Mouse (Mus musculus): ENCODE data around the gene Dirc2. TPM values are rescaled to one million over a fixed set of nuclear protein-coding genes. Genes with fewer than 3 reads are reported as not detected.

Gene Dirc2
- polyA plus RNA-seq (2016; fragmentation: Nextera tagmentation; extraction: Ambion mirVana) = 24.8 and 25.9 TPM in 2 replicates

DNA sequence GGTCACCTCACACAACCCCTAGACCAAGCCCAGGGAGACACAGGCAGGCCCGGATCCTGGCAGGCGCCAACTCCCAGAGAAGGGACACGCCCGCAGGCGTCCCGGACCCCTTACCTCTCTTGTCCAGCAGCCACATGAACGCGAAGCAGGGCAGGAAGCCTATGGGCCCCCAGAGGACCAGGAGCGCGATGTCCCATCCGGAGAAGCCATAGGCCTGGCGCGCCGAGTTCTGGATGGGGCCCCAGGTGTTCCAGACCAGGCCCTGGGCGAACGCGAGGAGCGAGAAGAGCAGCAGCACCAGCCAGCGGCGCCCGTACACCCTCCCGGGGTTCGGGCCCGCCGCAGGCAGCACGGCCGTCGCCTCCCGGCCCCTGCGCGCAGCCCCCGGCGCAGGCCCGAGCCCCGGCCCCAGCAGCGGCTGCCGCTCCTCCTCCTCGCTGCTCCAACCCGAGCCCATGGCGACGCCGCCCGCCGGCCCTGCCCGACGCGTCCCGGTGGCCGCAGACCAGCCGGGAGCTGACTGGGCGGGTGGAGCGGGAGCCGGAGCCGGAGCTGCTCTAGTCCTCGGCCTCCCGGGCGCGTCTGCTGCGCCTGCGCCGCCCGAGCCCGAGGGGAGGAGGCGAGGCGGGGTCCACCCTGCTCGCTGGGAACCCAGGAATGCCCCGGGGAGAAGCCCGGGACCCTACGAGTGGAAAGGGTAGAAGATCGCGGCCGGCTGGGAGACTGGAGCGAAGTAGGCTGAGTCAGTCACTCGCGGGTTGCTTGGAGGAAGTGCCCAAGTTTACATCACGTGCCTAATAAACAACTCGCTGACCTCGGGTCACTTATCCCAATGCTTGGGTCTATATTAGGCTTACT is at the start of gene Dirc2:
TSS of gene Dirc2 (minus strand) at position 572 of the 858 bp plus-strand sequence.
- Histone ChIP-seq H3K27me3 (no peaks in the 10 kb centered on the region), H3K9me3 (no peaks in the 10 kb centered on the region), H3K36me3 (no peaks in the 10 kb centered on the region), H3K4me3 (peak within 1 kb of the TSS; percentile 89), H3K4me1 (peaks cover 26% of the 10 kb centered on the region), H3K9ac (peak within 1 kb of the TSS; percentile 97), H3K4me2 (replicated peaks) (peak within 1 kb of the TSS; percentile 91), H3K27ac (peak within 1 kb of the TSS; percentile 72)
- peak; percentile 84 for ATAC-seq (ENCODE audit: insufficient number of reproducible peaks, insufficient read depth, low FRiP score, low TSS enrichment)
- WGBS = under 1% methylated on average over 78 of the region's 78 CpGs

- no peaks in the 10 kb centered on the region for H3K9me3 ChIP-seq
- H3K27ac ChIP-seq = no peak overlapping the region
- ATAC-seq (ENCODE audit: insufficient number of reproducible peaks, insufficient read depth, low FRiP score, low TSS enrichment) = 0 out of 2 replicates have a peak, but pooled peaks have one; percentile 64
- H3K27me3 ChIP-seq = no peaks in the 10 kb centered on the region
- no peaks in the 10 kb centered on the region for H3K4me1 ChIP-seq
- H3K9ac ChIP-seq = no peak overlapping the region
- H3K4me3 ChIP-seq = no peak overlapping the region
- WGBS = 41% methylated on average over 13 of the region's 13 CpGs
- no peak overlapping the region for H3K4me2 ChIP-seq (replicated peaks)
- H3K36me3 ChIP-seq = peaks cover 16% of the 10 kb centered on the region
Measured at GRCm38 (mm10) chr16:35817255-35818089, 48.3 kb upstream of the Dirc2 start.

DNA sequence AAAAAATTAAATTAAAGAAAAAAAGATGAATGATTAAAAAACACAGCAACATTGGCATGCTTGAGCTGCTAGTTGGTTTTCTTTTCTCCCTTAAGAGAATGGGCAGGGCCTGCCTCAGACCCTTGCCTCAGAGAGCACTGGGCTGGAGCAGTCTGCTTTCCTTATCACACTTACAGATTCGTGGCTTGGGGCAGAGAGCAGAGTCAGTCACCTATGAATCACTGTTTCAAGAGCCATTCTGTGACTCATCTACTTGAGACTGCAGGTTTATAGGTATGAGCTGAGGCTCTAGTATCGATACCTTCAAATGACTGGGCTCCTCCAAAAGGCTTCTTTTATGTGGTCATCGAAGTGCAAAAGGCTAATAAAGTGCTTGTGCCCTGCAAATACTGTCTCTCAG is 44.0 kb upstream of the Dirc2 start:
- WGBS = 86% methylated on average over 3 of the region's 3 CpGs
- H3K9ac ChIP-seq = no peak overlapping the region
- ATAC-seq (ENCODE audit: insufficient number of reproducible peaks, insufficient read depth, low FRiP score, low TSS enrichment) = no peak
- H3K4me2 ChIP-seq (replicated peaks) = no peak overlapping the region
- no peaks in the 10 kb centered on the region for H3K9me3 ChIP-seq
- no peak overlapping the region for H3K27ac ChIP-seq
- H3K4me3 ChIP-seq = no peak overlapping the region
- H3K36me3 ChIP-seq = no peaks in the 10 kb centered on the region; the same call in 1 of the 2 replicates
- H3K4me1 ChIP-seq = no peaks in the 10 kb centered on the region
- no peaks in the 10 kb centered on the region for H3K27me3 ChIP-seq

GRCm38 (mm10) chr16:35808838-35809237 is 39.7 kb upstream of the Dirc2 start:
- 94% methylated on average over 2 of the region's 2 CpGs for WGBS
- no peak overlapping the region for H3K4me3 ChIP-seq
- no peak overlapping the region for H3K27ac ChIP-seq
- H3K9ac ChIP-seq = no peak overlapping the region
- H3K9me3 ChIP-seq = no peaks in the 10 kb centered on the region
- no peak for ATAC-seq (ENCODE audit: insufficient number of reproducible peaks, insufficient read depth, low FRiP score, low TSS enrichment)
- H3K4me1 ChIP-seq = no peaks in the 10 kb centered on the region
- H3K27me3 ChIP-seq = no peaks in the 10 kb centered on the region
- H3K4me2 ChIP-seq (replicated peaks) = no peak overlapping the region
- no peaks in the 10 kb centered on the region for H3K36me3 ChIP-seq

DNA sequence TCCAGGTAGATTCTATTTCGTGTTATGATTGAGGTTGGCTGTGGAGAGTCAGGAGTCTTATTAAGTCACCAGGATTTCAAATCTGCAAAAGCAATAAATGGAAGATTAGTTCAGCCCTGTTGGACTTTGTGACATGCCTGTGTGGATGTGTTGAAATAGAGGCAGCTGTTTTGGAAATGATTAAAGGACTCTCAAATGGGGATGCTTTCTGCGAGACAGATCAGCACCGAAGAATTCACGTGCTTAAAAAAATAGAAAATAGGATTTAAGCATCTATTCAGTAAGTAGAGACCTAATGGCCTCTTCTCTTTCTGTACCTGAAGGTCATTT is 38.5 kb upstream of the Dirc2 start:
- no peaks in the 10 kb centered on the region for H3K27me3 ChIP-seq
- no peak overlapping the region for H3K9ac ChIP-seq
- no peaks in the 10 kb centered on the region for H3K4me1 ChIP-seq
- no peak overlapping the region for H3K4me2 ChIP-seq (replicated peaks)
- H3K36me3 ChIP-seq = 0 out of 2 replicates have a peak, but pooled peaks cover 3% of the 10 kb centered on the region
- H3K9me3 ChIP-seq = no peaks in the 10 kb centered on the region
- H3K27ac ChIP-seq = no peak overlapping the region
- no peak for ATAC-seq (ENCODE audit: insufficient number of reproducible peaks, insufficient read depth, low FRiP score, low TSS enrichment)
- 87% methylated on average over 4 of the region's 4 CpGs for WGBS
- H3K4me3 ChIP-seq = no peak overlapping the region

- Histone ChIP-seq H3K4me1 (no peaks in the 10 kb centered on the region), H3K27me3 (no peaks in the 10 kb centered on the region), H3K4me2 (replicated peaks) (no peak overlapping the region), H3K36me3 (0 out of 2 replicates have a peak, but pooled peaks cover 3% of the 10 kb centered on the region), H3K4me3 (no peak overlapping the region), H3K9ac (no peak overlapping the region), H3K9me3 (no peaks in the 10 kb centered on the region), H3K27ac (no peak overlapping the region)
- WGBS = 90% methylated on average over 6 of the region's 6 CpGs
- ATAC-seq (ENCODE audit: insufficient number of reproducible peaks, insufficient read depth, low FRiP score, low TSS enrichment) = no peak
Measured at GRCm38 (mm10) chr16:35806973-35807662, 38.0 kb upstream of the Dirc2 start.

- no peak for ATAC-seq (ENCODE audit: insufficient number of reproducible peaks, insufficient read depth, low FRiP score, low TSS enrichment)
- peaks cover 12% of the 10 kb centered on the region for H3K36me3 ChIP-seq
- 93% methylated on average over 4 of the region's 4 CpGs for WGBS
Measured at GRCm38 (mm10) chr16:35803723-35804122, 34.6 kb upstream of the Dirc2 start.

DNA sequence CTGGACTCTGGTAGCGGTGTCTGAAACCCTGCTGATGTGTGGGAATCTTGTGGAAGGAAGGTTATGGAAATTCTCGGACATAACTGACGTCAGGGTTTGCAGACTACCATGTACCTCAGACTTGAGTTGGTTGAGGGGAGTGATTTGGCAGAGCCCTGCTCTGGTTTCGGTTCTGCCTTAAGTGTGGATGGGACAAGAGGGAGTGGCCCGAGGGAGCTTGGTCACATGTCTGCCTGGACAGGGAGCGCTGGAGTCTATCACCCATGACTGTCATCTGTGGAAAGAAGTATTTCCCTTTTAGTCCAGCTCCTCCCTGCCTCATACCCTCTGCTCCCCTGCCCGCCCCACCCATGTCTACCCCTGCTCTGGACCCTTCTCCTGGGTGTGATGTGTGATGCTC is 33.0 kb upstream of the Dirc2 start:
- 90% methylated on average over 7 of the region's 7 CpGs for WGBS
- H3K4me2 ChIP-seq (replicated peaks) = no peak overlapping the region
- peaks cover 4% of the 10 kb centered on the region; the same call in 1 of the 2 replicates for H3K9me3 ChIP-seq
- ATAC-seq (ENCODE audit: insufficient number of reproducible peaks, insufficient read depth, low FRiP score, low TSS enrichment) = no peak
- no peak overlapping the region for H3K9ac ChIP-seq
- H3K4me1 ChIP-seq = no peaks in the 10 kb centered on the region
- no peak overlapping the region for H3K27ac ChIP-seq
- no peaks in the 10 kb centered on the region for H3K27me3 ChIP-seq
- H3K36me3 ChIP-seq = peaks cover 16% of the 10 kb centered on the region
- no peak overlapping the region for H3K4me3 ChIP-seq

More at GRCm38 (mm10) chr16:35803723-35804122, 34.6 kb upstream of the Dirc2 start:
- no peak overlapping the region for H3K4me3 ChIP-seq
- no peak overlapping the region for H3K9ac ChIP-seq
- H3K27ac ChIP-seq = no peak overlapping the region
- no peaks in the 10 kb centered on the region for H3K4me1 ChIP-seq
- peaks cover 4% of the 10 kb centered on the region; the same call in 1 of the 2 replicates for H3K9me3 ChIP-seq
- H3K4me2 ChIP-seq (replicated peaks) = no peak overlapping the region
- no peaks in the 10 kb centered on the region for H3K27me3 ChIP-seq

GRCm38 (mm10) chr16:35791962-35792521 is 22.9 kb upstream of the Dirc2 start:
- Histone ChIP-seq H3K36me3 (peaks cover 7% of the 10 kb centered on the region), H3K27me3 (no peaks in the 10 kb centered on the region), H3K4me1 (no peaks in the 10 kb centered on the region), H3K4me2 (replicated peaks) (no peak overlapping the region), H3K27ac (no peak overlapping the region), H3K4me3 (no peak overlapping the region), H3K9ac (no peak overlapping the region), H3K9me3 (no peaks in the 10 kb centered on the region)
- no peak for ATAC-seq (ENCODE audit: insufficient number of reproducible peaks, insufficient read depth, low FRiP score, low TSS enrichment)
- WGBS = 76% methylated on average over 6 of the region's 6 CpGs

DNA sequence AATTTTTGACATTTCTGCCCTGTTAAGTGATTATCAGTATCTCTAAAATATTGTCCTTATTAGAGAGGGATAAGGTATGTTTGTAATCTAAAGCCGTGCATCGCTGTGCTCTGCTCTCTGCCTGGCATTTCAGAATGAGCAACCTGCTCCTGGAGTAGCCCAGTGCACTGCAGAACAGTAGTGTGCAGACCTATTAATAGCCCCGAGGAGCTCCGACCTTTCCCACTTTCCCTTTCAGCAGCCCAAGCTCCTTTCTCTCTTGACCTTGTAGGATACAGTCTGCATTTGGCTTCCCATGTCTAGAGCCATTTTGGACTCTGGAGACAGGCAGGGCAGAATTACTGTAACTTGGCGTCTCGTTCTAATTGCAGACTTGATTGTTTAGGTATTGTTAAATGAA is 19.2 kb upstream of the Dirc2 start:
- H3K36me3 ChIP-seq = peaks cover 7% of the 10 kb centered on the region
- no peaks in the 10 kb centered on the region for H3K4me1 ChIP-seq
- ATAC-seq (ENCODE audit: insufficient number of reproducible peaks, insufficient read depth, low FRiP score, low TSS enrichment) = no peak
- no peak overlapping the region for H3K4me2 ChIP-seq (replicated peaks)
- H3K9ac ChIP-seq = no peak overlapping the region
- H3K27ac ChIP-seq = no peak overlapping the region
- no peaks in the 10 kb centered on the region for H3K9me3 ChIP-seq
- no peak overlapping the region for H3K4me3 ChIP-seq
- H3K27me3 ChIP-seq = no peaks in the 10 kb centered on the region
- WGBS = 94% methylated on average over 6 of the region's 6 CpGs

GRCm38 (mm10) chr16:35787568-35788189 is 18.5 kb upstream of the Dirc2 start:
- no peak for ATAC-seq (ENCODE audit: insufficient number of reproducible peaks, insufficient read depth, low FRiP score, low TSS enrichment)

More at GRCm38 (mm10) chr16:35787568-35788189, 18.5 kb upstream of the Dirc2 start:
- H3K9ac ChIP-seq = no peak overlapping the region
- H3K27me3 ChIP-seq = no peaks in the 10 kb centered on the region
- peaks cover 7% of the 10 kb centered on the region for H3K36me3 ChIP-seq
- 83% methylated on average over 8 of the region's 8 CpGs for WGBS
- no peak overlapping the region for H3K4me3 ChIP-seq
- no peak overlapping the region for H3K27ac ChIP-seq
- H3K4me2 ChIP-seq (replicated peaks) = no peak overlapping the region
- no peaks in the 10 kb centered on the region for H3K9me3 ChIP-seq
- no peaks in the 10 kb centered on the region for H3K4me1 ChIP-seq
